Mouse (Mus musculus) bone marrow, adult 2 months (tissue): ENCODE data around the gene Tm4sf4. TPM values are rescaled to one million over a fixed set of nuclear protein-coding genes. Genes with fewer than 3 reads are reported as not detected.

Experiments
- H3K27ac ChIP-seq: fragments of 200-500 bp; 2 replicates; pipeline ENCODE4 v1.5.1; 2012; ENCODE audit warnings: low read depth, mild to moderate bottlenecking, control low read depth, inconsistent platforms, low read length; ENCODE audit not compliant: control insufficient read depth, poor library complexity, insufficient read depth
- H3K4me1 ChIP-seq: fragments of 200-500 bp; 2 replicates; pipeline ENCODE4 v1.6.1; 2011; ENCODE audit warnings: low read length; ENCODE audit not compliant: control insufficient read depth, insufficient read depth
- H3K4me3 ChIP-seq: fragments of 200-500 bp; replicated peaks from 2 replicates; pipeline ENCODE3; 2011; ENCODE audit warnings: mild to moderate bottlenecking, low read depth, low read length, control low read depth; ENCODE audit not compliant: control insufficient read depth
- CTCF ChIP-seq: fragments of 200-500 bp; IDR thresholded peaks from 2 replicates; pipeline ENCODE4 v1.5.1; 2011; ENCODE audit warnings: low read length, control low read depth; ENCODE audit not compliant: control insufficient read depth, insufficient read depth
- POLR2A ChIP-seq: fragments of 200-500 bp; IDR thresholded peaks from 2 replicates; pipeline ENCODE4 v1.6.1; 2011; ENCODE audit warnings: low read depth, mild to moderate bottlenecking, control low read depth, low read length, borderline replicate concordance; ENCODE audit not compliant: control insufficient read depth
- WGBS: fragments of 180-500 bp; shearing (Covaris S2); methylation state at CpG from one replicate; pipeline ENCODE4 v1.1.7; 2018; 5-methylcytosine and 5-hydroxymethylcytosine counted together
- polyA plus RNA-seq: library from polyadenylated mRNA; stranded (reverse); fragments of >200 nt; gene quantifications from 2 replicates; pipeline ENCODE4 v1.2.4, GENCODE M21; 2011; ENCODE audit warnings: low replicate concordance; ENCODE audit not compliant: missing spikeins, insufficient read depth, insufficient read length

Tm4sf4 gene
- polyA plus RNA-seq, 1 experiment = not detected

GRCm38 (mm10) chr3:57463302-57463701, 38.2 kb downstream of the Tm4sf4 start:
- Histone ChIP-seq H3K27ac (no peak overlapping the region), H3K4me3 (no peak overlapping the region), H3K4me1 (no peaks in the 10 kb centered on the region)
- TF ChIP-seq POLR2A = no peak
- WGBS = 64% methylated on average over 4 of the region's 4 CpGs

- TF ChIP-seq CTCF = no peak
- TF ChIP-seq POLR2A = no peak
- Histone ChIP-seq H3K4me3 (no peak overlapping the region), H3K4me1 (no peaks in the 10 kb centered on the region), H3K27ac (no peak overlapping the region)
- WGBS = 57% methylated on average over 3 of the region's 3 CpGs
These were observed 41.2 kb downstream of the Tm4sf4 start for GRCm38 (mm10) chr3:57466289-57466688.

GRCm38 (mm10) chr3:57469325-57469724, 44.2 kb downstream of the Tm4sf4 start:
- TF ChIP-seq CTCF (no peak), POLR2A (no peak)
- WGBS = 83% methylated on average over 3 of the region's 3 CpGs
- no peaks in the 10 kb centered on the region for H3K4me1 ChIP-seq
- H3K4me3 ChIP-seq = no peak overlapping the region
- no peak overlapping the region for H3K27ac ChIP-seq

- TF ChIP-seq CTCF (no peak), POLR2A (no peak)
- 32% methylated on average over 5 of the region's 5 CpGs for WGBS
- no peak overlapping the region for H3K4me3 ChIP-seq
These were observed 45.2 kb downstream of the Tm4sf4 start for GRCm38 (mm10) chr3:57470326-57470725.

GRCm38 (mm10) chr3:57470981-57471601, 46.0 kb downstream of the Tm4sf4 start:
- H3K4me3 ChIP-seq = no peak overlapping the region
- H3K4me1 ChIP-seq = no peaks in the 10 kb centered on the region
- TF ChIP-seq POLR2A = no peak
- TF ChIP-seq CTCF = no peak
- 13% methylated on average over 15 of the region's 15 CpGs for WGBS
- no peak overlapping the region for H3K27ac ChIP-seq

More at GRCm38 (mm10) chr3:57470326-57470725, 45.2 kb downstream of the Tm4sf4 start:
- H3K4me1 ChIP-seq = no peaks in the 10 kb centered on the region
- no peak overlapping the region for H3K27ac ChIP-seq

GRCm38 (mm10) chr3:57472407-57472806, 47.3 kb downstream of the Tm4sf4 start:
- H3K27ac ChIP-seq = no peak overlapping the region
- WGBS = 65% methylated on average over 4 of the region's 4 CpGs
- no peak overlapping the region for H3K4me3 ChIP-seq
- TF ChIP-seq POLR2A = no peak
- TF ChIP-seq CTCF = no peak
- no peaks in the 10 kb centered on the region for H3K4me1 ChIP-seq

- WGBS = 85% methylated on average over 8 of the region's 8 CpGs
These were observed 49.3 kb downstream of the Tm4sf4 start for GRCm38 (mm10) chr3:57474421-57474820.

GRCm38 (mm10) chr3:57480640-57481039, 55.5 kb downstream of the Tm4sf4 start:
- H3K4me3 ChIP-seq = no peak overlapping the region
- no peaks in the 10 kb centered on the region for H3K4me1 ChIP-seq
- WGBS = 48% methylated on average over 4 of the region's 4 CpGs
- TF ChIP-seq POLR2A = no peak
- TF ChIP-seq CTCF = no peak
- H3K27ac ChIP-seq = no peak overlapping the region

More at GRCm38 (mm10) chr3:57474421-57474820, 49.3 kb downstream of the Tm4sf4 start:
- no peak overlapping the region for H3K27ac ChIP-seq
- no peaks in the 10 kb centered on the region for H3K4me1 ChIP-seq
- TF ChIP-seq POLR2A (no peak), CTCF (no peak)
- H3K4me3 ChIP-seq = no peak overlapping the region

- Histone ChIP-seq H3K4me3 (no peak overlapping the region), H3K27ac (no peak overlapping the region), H3K4me1 (no peaks in the 10 kb centered on the region)
- WGBS = 71% methylated on average over 5 of the region's 5 CpGs
- no peak for TF ChIP-seq CTCF
- TF ChIP-seq POLR2A = no peak
These were observed 56.9 kb downstream of the Tm4sf4 start for GRCm38 (mm10) chr3:57481981-57482380.
